Mouse (Mus musculus): Measurements from ENCODE around the gene Cdk4. TPM values are rescaled to one million over a fixed set of nuclear protein-coding genes. Genes with fewer than 3 reads are reported as not detected.

Gene Cdk4
- polyA plus RNA-seq, 1 experiment from 2014 or later: 2,916 TPM

DNA sequence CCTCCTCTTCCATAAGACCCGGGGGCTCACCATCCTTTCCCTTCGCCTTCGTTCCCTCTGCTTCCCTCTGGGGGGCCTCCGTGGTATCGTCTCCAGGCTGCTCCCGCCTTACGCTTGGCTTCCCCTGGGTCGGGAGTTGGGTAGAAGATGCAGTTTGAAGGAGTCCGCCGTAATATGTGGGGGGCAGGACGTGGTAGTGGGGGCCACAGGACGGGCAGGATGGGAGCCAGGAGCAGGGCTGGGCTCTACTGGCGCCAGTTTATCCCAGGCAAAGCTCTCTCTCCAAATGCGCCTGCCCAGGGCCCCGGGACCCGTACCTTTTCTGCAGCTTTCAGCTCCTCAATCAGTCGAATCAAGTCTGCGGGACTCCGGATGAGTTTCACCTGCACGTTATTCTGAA is 35.2 kb downstream of the Cdk4 start:
- H3K27me3 ChIP-seq (ENCODE audit: low read depth, poor library complexity, severe bottlenecking): peaks cover 5% of the 10 kb centered on the region
- peaks cover 57% of the 10 kb centered on the region for H3K36me3 ChIP-seq
- no peak for DNase-seq (ENCODE audit: low spot score)
- 79% methylated on average over 20 of the region's 20 CpGs for WGBS
- H3K27ac ChIP-seq (replicated peaks): no peak overlapping the region
- H3K9me3 ChIP-seq (replicated peaks): no peaks in the 10 kb centered on the region
- H3K4me3 ChIP-seq: no peak overlapping the region
- H3K4me1 ChIP-seq: no peaks in the 10 kb centered on the region

DNA sequence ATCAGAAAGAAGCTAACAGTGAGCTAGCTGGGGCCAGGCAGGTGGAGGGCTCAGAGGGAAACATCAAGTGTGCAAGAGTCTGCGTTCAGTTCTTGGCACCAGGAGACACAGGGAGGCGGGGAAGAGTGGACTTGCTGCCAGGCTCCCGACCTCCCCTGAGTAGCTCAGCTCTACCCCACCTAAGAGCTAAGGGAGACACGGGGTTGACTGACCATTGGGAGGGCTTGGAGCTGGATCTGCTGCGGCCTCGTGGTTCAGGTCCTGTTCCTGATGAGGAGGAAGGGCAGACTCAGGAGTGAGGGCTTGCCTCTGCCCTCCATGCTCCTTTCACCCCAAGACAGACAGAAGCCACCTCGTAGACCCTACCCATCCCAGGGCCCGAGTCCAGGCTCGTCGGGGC is 35.9 kb downstream of the Cdk4 start:
- no peak for DNase-seq (ENCODE audit: low spot score)
- H3K4me1 ChIP-seq: no peaks in the 10 kb centered on the region
- H3K4me3 ChIP-seq: no peak overlapping the region
- H3K27me3 ChIP-seq (ENCODE audit: low read depth, poor library complexity, severe bottlenecking): no peaks in the 10 kb centered on the region
- no peaks in the 10 kb centered on the region for H3K9me3 ChIP-seq (replicated peaks)
- 84% methylated on average over 10 of the region's 10 CpGs for WGBS
- H3K36me3 ChIP-seq: peaks cover 57% of the 10 kb centered on the region
- no peak overlapping the region for H3K27ac ChIP-seq (replicated peaks)

DNA sequence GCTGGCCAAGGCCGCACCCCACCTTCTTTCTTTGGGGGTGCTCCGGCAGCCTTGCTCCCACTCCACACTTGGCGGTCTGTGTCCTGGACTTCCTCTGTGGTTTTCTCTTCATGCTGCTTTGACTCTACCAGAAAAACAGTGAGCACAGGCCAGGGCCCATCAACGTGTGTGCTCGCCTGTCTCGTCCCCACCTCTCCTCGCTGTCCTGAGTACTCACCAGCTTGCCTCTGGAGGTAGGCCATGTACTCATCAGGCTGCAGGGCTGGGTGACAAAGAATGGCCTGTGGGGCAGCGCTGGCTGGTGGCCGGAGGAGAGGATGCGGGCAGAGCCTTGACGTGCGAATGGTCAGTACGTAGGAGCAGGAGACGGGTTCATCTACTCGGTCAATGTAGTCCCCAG is 36.5 kb downstream of the Cdk4 start:
- 92% methylated on average over 15 of the region's 15 CpGs for WGBS
- no peak for DNase-seq (ENCODE audit: low spot score)
- Histone ChIP-seq H3K4me1 (no peaks in the 10 kb centered on the region), H3K9me3 (replicated peaks) (no peaks in the 10 kb centered on the region), H3K4me3 (no peak overlapping the region), H3K27ac (replicated peaks) (no peak overlapping the region), H3K36me3 (peaks cover 55% of the 10 kb centered on the region), H3K27me3 (ENCODE audit: low read depth, poor library complexity, severe bottlenecking) (no peaks in the 10 kb centered on the region)

DNA sequence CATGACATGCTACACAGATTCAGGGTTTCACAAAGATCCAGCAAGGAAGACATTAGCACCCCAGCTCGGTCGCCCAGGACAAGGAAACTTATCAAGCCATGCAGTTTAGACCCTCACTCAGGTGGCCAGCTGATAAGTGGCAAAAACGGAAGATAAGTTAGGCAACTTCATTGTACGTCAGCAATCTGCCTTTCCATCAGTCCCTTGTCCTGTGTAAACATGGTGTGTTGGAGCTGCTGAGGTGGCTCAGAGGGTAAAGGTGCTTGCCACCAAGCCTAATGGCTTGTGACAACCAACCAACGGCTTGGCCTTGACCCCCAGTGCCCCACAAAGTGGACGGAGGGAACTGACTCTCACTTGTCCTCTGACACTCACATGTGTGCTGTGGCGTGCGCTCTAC is 37.1 kb downstream of the Cdk4 start:
- no peaks in the 10 kb centered on the region for H3K9me3 ChIP-seq (replicated peaks)
- 89% methylated on average over 8 of the region's 8 CpGs for WGBS
- no peaks in the 10 kb centered on the region for H3K27me3 ChIP-seq (ENCODE audit: low read depth, poor library complexity, severe bottlenecking)
- DNase-seq (ENCODE audit: low spot score): no peak
- H3K36me3 ChIP-seq: peaks cover 54% of the 10 kb centered on the region
- H3K4me3 ChIP-seq: no peak overlapping the region
- no peaks in the 10 kb centered on the region for H3K4me1 ChIP-seq
- H3K27ac ChIP-seq (replicated peaks): no peak overlapping the region

DNA sequence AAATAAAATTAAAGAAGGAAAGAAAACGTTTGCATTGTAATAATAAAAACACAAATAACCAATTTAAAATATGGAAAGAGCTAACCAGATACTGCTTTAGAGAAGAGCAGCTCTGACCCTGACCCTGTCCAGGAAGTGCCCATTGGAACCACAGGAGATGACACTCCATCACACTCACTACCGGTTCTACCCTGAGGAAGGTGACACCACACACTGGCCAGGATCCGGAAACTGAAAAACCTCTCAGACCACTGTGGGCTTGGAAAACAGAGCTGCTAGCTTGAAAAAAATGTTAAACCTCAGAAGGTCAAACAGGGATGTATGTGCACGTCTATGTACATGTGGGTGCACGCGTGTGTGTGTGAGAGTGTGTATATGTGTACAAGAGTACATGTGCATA is 37.8 kb downstream of the Cdk4 start:
- no peaks in the 10 kb centered on the region for H3K4me1 ChIP-seq
- H3K9me3 ChIP-seq (replicated peaks): no peaks in the 10 kb centered on the region
- no peak for DNase-seq (ENCODE audit: low spot score)
- no peak overlapping the region for H3K4me3 ChIP-seq
- no peaks in the 10 kb centered on the region for H3K27me3 ChIP-seq (ENCODE audit: low read depth, poor library complexity, severe bottlenecking)
- 89% methylated on average over 6 of the region's 6 CpGs for WGBS
- H3K27ac ChIP-seq (replicated peaks): no peak overlapping the region
- peaks cover 51% of the 10 kb centered on the region for H3K36me3 ChIP-seq

DNA sequence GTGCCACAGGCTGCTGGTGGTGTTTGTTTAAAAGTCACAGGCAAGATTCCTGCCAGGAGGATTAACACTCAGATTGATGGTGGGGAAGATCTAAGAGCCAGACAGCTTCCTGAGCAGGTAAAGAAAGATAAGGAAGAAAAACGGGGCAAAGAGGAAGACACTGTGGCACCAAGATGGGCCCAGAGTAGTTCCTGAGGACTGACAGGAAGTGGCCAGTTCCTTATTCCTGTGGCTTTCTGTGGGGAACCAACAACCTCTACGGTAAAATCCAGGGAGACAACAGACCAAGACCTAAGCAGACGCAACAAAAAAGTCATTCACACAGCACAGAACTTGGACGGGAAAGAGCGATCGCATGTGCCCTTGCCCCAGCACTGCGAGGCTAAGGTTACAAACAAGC is 40.3 kb downstream of the Cdk4 start:
- peaks cover 40% of the 10 kb centered on the region for H3K36me3 ChIP-seq

DNA sequence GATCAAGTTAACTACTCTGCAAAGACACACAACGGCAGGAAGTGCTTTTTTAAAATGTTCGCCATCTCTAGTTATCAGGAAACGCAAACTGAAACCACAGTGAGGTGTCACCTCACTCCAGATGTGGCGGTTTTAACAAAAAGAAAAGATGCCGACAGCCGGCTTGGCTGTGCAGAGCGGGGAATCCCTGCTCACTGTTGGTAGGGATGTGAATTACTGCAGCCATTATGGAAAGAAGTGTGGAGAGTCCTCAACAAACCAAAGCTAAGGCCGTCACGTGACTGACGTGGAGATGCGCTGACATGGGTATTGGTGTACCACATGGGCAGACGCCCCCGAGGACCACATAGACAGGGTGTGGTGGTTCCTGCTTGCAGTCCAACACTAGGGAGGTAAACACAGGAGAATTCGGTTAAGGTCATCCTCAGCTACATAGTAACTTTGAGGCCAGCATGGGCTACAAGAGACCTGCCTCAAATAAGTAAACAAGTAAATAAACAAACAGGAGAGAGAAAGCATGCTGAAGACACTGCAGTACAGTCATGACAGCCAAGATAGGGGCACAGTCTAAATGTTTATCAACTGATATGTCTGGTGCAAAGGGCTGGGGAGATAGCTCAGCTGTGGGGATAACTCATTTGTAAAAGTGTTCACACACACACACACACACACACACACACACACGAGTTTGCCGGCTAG is 44.4 kb downstream of the Cdk4 start:
- H3K4me1 ChIP-seq: no peaks in the 10 kb centered on the region
- H3K36me3 ChIP-seq: peaks cover 30% of the 10 kb centered on the region
- DNase-seq (ENCODE audit: low spot score): no peak
- no peak overlapping the region for H3K4me3 ChIP-seq
- 92% methylated on average over 16 of the region's 16 CpGs for WGBS
- no peaks in the 10 kb centered on the region for H3K9me3 ChIP-seq (replicated peaks)
- no peaks in the 10 kb centered on the region for H3K27me3 ChIP-seq (ENCODE audit: low read depth, poor library complexity, severe bottlenecking)
- no peak overlapping the region for H3K27ac ChIP-seq (replicated peaks)

More for the DNA sequence above, 40.3 kb downstream of the Cdk4 start:
- H3K4me1 ChIP-seq: no peaks in the 10 kb centered on the region
- no peak for DNase-seq (ENCODE audit: low spot score)
- H3K9me3 ChIP-seq (replicated peaks): no peaks in the 10 kb centered on the region
- H3K27ac ChIP-seq (replicated peaks): no peak overlapping the region
- no peak overlapping the region for H3K4me3 ChIP-seq
- 88% methylated on average over 7 of the region's 7 CpGs for WGBS
- no peaks in the 10 kb centered on the region for H3K27me3 ChIP-seq (ENCODE audit: low read depth, poor library complexity, severe bottlenecking)

DNA sequence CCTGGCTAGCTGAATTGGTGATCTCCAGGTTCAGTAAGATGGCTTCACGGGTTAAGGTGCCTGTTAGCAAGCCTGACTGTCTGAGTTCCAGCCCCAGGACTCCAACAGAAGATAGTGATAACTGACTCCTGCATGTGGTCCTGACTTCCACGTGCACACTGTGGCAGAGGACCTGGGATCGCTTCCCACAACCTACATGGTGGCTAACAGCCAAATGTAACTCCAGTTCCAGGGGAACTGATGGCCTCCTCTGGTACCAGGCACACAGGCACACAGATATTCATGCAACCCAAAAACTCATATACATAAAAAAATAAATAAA is 44.9 kb downstream of the Cdk4 start:
- no peaks in the 10 kb centered on the region for H3K27me3 ChIP-seq (ENCODE audit: low read depth, poor library complexity, severe bottlenecking)
- H3K27ac ChIP-seq (replicated peaks): no peak overlapping the region
- H3K36me3 ChIP-seq: peaks cover 35% of the 10 kb centered on the region
- H3K9me3 ChIP-seq (replicated peaks): no peaks in the 10 kb centered on the region
- 83% methylated on average over 3 of the region's 3 CpGs for WGBS
- H3K4me1 ChIP-seq: no peaks in the 10 kb centered on the region
- H3K4me3 ChIP-seq: no peak overlapping the region
- DNase-seq (ENCODE audit: low spot score): no peak

DNA sequence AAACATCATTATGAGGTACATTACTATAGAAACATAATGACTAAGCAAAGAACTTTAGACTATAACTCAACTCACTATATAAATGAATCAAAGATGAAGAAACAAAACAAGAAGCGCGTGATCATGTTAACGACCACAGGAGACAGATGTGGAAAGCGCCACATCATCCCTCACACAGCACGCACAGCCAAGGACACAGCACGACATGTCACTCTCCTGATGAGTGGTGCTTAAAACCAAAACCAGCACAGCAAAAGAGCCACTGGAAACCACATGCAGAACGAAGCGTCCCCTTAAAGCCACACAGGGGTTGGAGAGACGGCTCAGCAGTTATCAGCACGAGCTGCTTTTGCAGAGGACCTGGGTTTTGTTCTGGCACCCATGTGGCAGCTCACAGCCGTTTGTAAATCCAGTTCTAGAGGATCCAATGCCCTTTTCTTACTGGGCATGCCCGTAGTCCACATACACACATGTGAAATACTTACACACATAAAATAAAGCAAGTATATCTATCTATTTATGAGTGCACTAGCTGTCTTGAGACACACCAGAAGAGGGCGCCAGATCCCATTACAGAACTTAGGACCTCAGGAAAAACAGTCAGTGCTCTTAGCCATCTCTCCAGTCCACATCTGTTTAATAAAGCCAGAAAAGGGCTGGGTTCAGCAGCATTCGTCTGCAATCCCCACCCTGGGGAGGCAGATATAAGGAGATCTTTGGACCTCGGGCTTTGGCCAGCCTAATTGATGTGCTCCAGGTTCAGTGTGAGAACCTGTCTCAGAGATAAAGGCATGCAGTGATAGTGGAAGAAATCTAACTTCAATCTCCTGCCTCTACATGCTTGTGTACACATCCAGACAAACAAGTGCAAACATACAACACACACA is 47.9 kb downstream of the Cdk4 start:
- 92% methylated on average over 15 of the region's 15 CpGs for WGBS
- Histone ChIP-seq H3K36me3 (peaks cover 43% of the 10 kb centered on the region), H3K4me1 (no peaks in the 10 kb centered on the region), H3K4me3 (no peak overlapping the region), H3K27me3 (ENCODE audit: low read depth, poor library complexity, severe bottlenecking) (no peaks in the 10 kb centered on the region), H3K9me3 (replicated peaks) (no peaks in the 10 kb centered on the region), H3K27ac (replicated peaks) (no peak overlapping the region)
- no peak for DNase-seq (ENCODE audit: low spot score)

DNA sequence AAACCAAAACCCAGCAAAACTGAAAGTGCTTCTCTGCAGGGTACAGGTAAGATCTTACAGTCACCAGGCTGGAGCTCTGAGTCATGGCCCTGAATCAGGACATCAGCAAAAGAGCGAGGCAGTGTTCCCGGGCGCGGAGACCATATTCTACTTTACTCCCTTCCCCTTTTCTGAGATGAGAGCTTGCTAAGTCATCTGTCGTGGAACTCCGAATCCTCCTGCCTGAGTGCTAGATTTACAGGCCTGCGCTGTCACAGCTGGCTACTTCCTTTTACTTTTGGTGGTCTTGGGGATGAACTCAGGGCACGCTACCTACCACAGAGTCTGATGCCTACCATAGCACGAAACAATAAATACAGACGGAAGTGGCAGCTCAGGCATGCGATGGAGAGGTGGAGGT is 51.1 kb downstream of the Cdk4 start:
- DNase-seq (ENCODE audit: low spot score): no peak
- 94% methylated on average over 11 of the region's 11 CpGs for WGBS
- H3K4me1 ChIP-seq: no peaks in the 10 kb centered on the region
- H3K27ac ChIP-seq (replicated peaks): no peak overlapping the region
- H3K4me3 ChIP-seq: no peak overlapping the region
- H3K27me3 ChIP-seq (ENCODE audit: low read depth, poor library complexity, severe bottlenecking): no peaks in the 10 kb centered on the region
- no peaks in the 10 kb centered on the region for H3K9me3 ChIP-seq (replicated peaks)
- H3K36me3 ChIP-seq: peaks cover 60% of the 10 kb centered on the region

DNA sequence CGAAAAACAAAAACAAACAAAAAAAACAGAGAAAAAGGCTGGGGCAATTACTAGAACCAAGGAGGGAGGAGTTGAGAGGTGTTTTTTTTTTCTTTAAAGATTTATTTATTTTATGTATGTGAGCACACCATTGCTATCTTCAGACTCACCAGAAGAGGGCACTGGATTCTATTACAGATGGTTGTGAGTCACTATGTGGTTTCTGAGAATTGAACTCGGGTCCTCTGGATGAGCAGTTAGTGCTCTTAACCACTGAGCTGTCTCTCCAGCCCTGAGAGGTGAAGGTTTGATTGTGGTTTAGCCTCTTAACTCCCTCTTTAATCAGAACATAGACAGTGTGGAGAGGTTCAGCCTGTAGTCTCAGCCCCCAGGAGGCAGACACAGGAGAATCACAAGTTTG is 51.7 kb downstream of the Cdk4 start:
- peaks cover 61% of the 10 kb centered on the region for H3K36me3 ChIP-seq
- no peaks in the 10 kb centered on the region for H3K27me3 ChIP-seq (ENCODE audit: low read depth, poor library complexity, severe bottlenecking)
- 81% methylated on average over 2 of the region's 2 CpGs for WGBS
- no peak overlapping the region for H3K4me3 ChIP-seq
- H3K27ac ChIP-seq (replicated peaks): no peak overlapping the region
- no peaks in the 10 kb centered on the region for H3K9me3 ChIP-seq (replicated peaks)
- no peak for DNase-seq (ENCODE audit: low spot score)
- peaks cover 5% of the 10 kb centered on the region for H3K4me1 ChIP-seq

Data from midbrain, embryonic 10.5 days (tissue).